Mouse (Mus musculus): ENCODE data around the gene Cyp2ab1. TPM values are rescaled to one million over a fixed set of nuclear protein-coding genes. Genes with fewer than 3 reads are reported as not detected.
"Not testable (repeated sequence)": the region's sequence is repeated elsewhere in the genome, so short reads cannot be mapped to it uniquely, and the experiment has no call there.

Cyp2ab1 gene
- not detected in 2 replicates for polyA plus RNA-seq (2014; fragmentation: Nextera tagmentation; extraction: Ambion mirVana)

- no peak within 1 kb of the TSS for H3K4me2 ChIP-seq (replicated peaks; ENCODE audit: low read depth, low read length)
- WGBS = 81% methylated on average over 5 of the region's 5 CpGs
- no peaks in the 10 kb centered on the region for H3K4me1 ChIP-seq (ENCODE audit: control insufficient read depth, insufficient read depth, low read length)
- H3K9ac ChIP-seq (ENCODE audit: low read depth, low read length) = no peak within 1 kb of the TSS
- no peaks in the 10 kb centered on the region; the same call in 1 of the 2 replicates for H3K36me3 ChIP-seq (ENCODE audit: control insufficient read depth, insufficient read depth, low read length)
- H3K4me3 ChIP-seq (ENCODE audit: low read length) = no peak within 1 kb of the TSS
- no peaks in the 10 kb centered on the region for H3K27me3 ChIP-seq (ENCODE audit: control insufficient read depth, insufficient read depth, low read length)
- H3K9me3 ChIP-seq (ENCODE audit: control insufficient read depth, low read length) = no peaks in the 10 kb centered on the region
- H3K27ac ChIP-seq (ENCODE audit: low read depth, low read length) = no peak within 1 kb of the TSS
- ATAC-seq (ENCODE audit: low FRiP score, low TSS enrichment) = no peak
These were observed at the start of gene Cyp2ab1 for GRCm38 (mm10) chr16:20325286-20325685. Gene Cyp2ab1 (minus strand): TSS chr16:20325404.

GRCm38 (mm10) chr16:20371731-20372130 lies 46.5 kb upstream of the Cyp2ab1 start:
- H3K36me3 ChIP-seq (ENCODE audit: control insufficient read depth, insufficient read depth, low read length) = peaks cover 30% of the 10 kb centered on the region
- H3K4me3 ChIP-seq (ENCODE audit: low read length) = no peak overlapping the region
- no peak overlapping the region for H3K27ac ChIP-seq (ENCODE audit: low read depth, low read length)
- no peaks in the 10 kb centered on the region for H3K9me3 ChIP-seq (ENCODE audit: control insufficient read depth, low read length)
- H3K4me2 ChIP-seq (replicated peaks; ENCODE audit: low read depth, low read length) = no peak overlapping the region
- H3K9ac ChIP-seq (ENCODE audit: low read depth, low read length) = no peak overlapping the region
- no peak for ATAC-seq (ENCODE audit: low FRiP score, low TSS enrichment)
- WGBS = 58% methylated on average over 4 of the region's 4 CpGs
- H3K27me3 ChIP-seq (ENCODE audit: control insufficient read depth, insufficient read depth, low read length) = no peaks in the 10 kb centered on the region
- 0 out of 2 replicates have a peak, but pooled peaks cover 3% of the 10 kb centered on the region for H3K4me1 ChIP-seq (ENCODE audit: control insufficient read depth, insufficient read depth, low read length)

- H3K9ac ChIP-seq (ENCODE audit: low read depth, low read length) = no peak overlapping the region
- no peaks in the 10 kb centered on the region for H3K9me3 ChIP-seq (ENCODE audit: control insufficient read depth, low read length)
- no peak overlapping the region for H3K4me3 ChIP-seq (ENCODE audit: low read length)
- no peaks in the 10 kb centered on the region for H3K27me3 ChIP-seq (ENCODE audit: control insufficient read depth, insufficient read depth, low read length)
- 91% methylated on average over 9 of the region's 9 CpGs for WGBS
- H3K4me1 ChIP-seq (ENCODE audit: control insufficient read depth, insufficient read depth, low read length) = no peaks in the 10 kb centered on the region
- H3K4me2 ChIP-seq (replicated peaks; ENCODE audit: low read depth, low read length) = no peak overlapping the region
- no peak overlapping the region for H3K27ac ChIP-seq (ENCODE audit: low read depth, low read length)
- no peak for ATAC-seq (ENCODE audit: low FRiP score, low TSS enrichment)
- peaks cover 49% of the 10 kb centered on the region; the same call in 1 of the 2 replicates for H3K36me3 ChIP-seq (ENCODE audit: control insufficient read depth, insufficient read depth, low read length)
These were observed 43.0 kb upstream of the Cyp2ab1 start for GRCm38 (mm10) chr16:20368221-20368620.

- ATAC-seq (ENCODE audit: low FRiP score, low TSS enrichment) = no peak
These were observed 36.9 kb upstream of the Cyp2ab1 start for GRCm38 (mm10) chr16:20362121-20362520.

GRCm38 (mm10) chr16:20361496-20361895 lies 36.3 kb upstream of the Cyp2ab1 start:
- not testable (repeated sequence) for H3K9ac ChIP-seq (ENCODE audit: low read depth, low read length); H3K9me3 ChIP-seq (ENCODE audit: control insufficient read depth, low read length); H3K4me3 ChIP-seq (ENCODE audit: low read length); H3K4me1 ChIP-seq (ENCODE audit: control insufficient read depth, insufficient read depth, low read length); H3K4me2 ChIP-seq (replicated peaks; ENCODE audit: low read depth, low read length); ATAC-seq (ENCODE audit: low FRiP score, low TSS enrichment); H3K27me3 ChIP-seq (ENCODE audit: control insufficient read depth, insufficient read depth, low read length); H3K27ac ChIP-seq (ENCODE audit: low read depth, low read length)
- peaks cover 59% of the 10 kb centered on the region for H3K36me3 ChIP-seq (ENCODE audit: control insufficient read depth, insufficient read depth, low read length)
- 98% methylated on average over 3 of the region's 3 CpGs for WGBS

More at GRCm38 (mm10) chr16:20362121-20362520, 36.9 kb upstream of the Cyp2ab1 start:
- peaks cover 59% of the 10 kb centered on the region for H3K36me3 ChIP-seq (ENCODE audit: control insufficient read depth, insufficient read depth, low read length)
- 90% methylated on average over 11 of the region's 11 CpGs for whole genome bisulfite sequencing
- no peak overlapping the region for H3K4me2 ChIP-seq (replicated peaks; ENCODE audit: low read depth, low read length)
- H3K9ac ChIP-seq (ENCODE audit: low read depth, low read length) = no peak overlapping the region
- H3K27me3 ChIP-seq (ENCODE audit: control insufficient read depth, insufficient read depth, low read length) = no peaks in the 10 kb centered on the region
- no peaks in the 10 kb centered on the region for H3K4me1 ChIP-seq (ENCODE audit: control insufficient read depth, insufficient read depth, low read length)
- H3K27ac ChIP-seq (ENCODE audit: low read depth, low read length) = no peak overlapping the region
- no peaks in the 10 kb centered on the region for H3K9me3 ChIP-seq (ENCODE audit: control insufficient read depth, low read length)
- no peak overlapping the region for H3K4me3 ChIP-seq (ENCODE audit: low read length)

- Histone ChIP-seq H3K9ac (ENCODE audit: low read depth, low read length) (no peak overlapping the region), H3K4me3 (ENCODE audit: low read length) (no peak overlapping the region), H3K27ac (ENCODE audit: low read depth, low read length) (no peak overlapping the region), H3K4me1 (ENCODE audit: control insufficient read depth, insufficient read depth, low read length) (no peaks in the 10 kb centered on the region), H3K9me3 (ENCODE audit: control insufficient read depth, low read length) (no peaks in the 10 kb centered on the region), H3K36me3 (ENCODE audit: control insufficient read depth, insufficient read depth, low read length) (peaks cover 58% of the 10 kb centered on the region), H3K4me2 (replicated peaks; ENCODE audit: low read depth, low read length) (no peak overlapping the region), H3K27me3 (ENCODE audit: control insufficient read depth, insufficient read depth, low read length) (no peaks in the 10 kb centered on the region)
- 77% methylated on average over 9 of the region's 9 CpGs for WGBS
- ATAC-seq (ENCODE audit: low FRiP score, low TSS enrichment) = no peak
These were observed 34.6 kb upstream of the Cyp2ab1 start for GRCm38 (mm10) chr16:20359643-20360295.

GRCm38 (mm10) chr16:20357837-20358236 lies 32.6 kb upstream of the Cyp2ab1 start:
- no peaks in the 10 kb centered on the region for H3K27me3 ChIP-seq (ENCODE audit: control insufficient read depth, insufficient read depth, low read length)

GRCm38 (mm10) chr16:20354762-20355161 lies 29.6 kb upstream of the Cyp2ab1 start:
- Histone ChIP-seq H3K4me2 (replicated peaks; ENCODE audit: low read depth, low read length) (no peak overlapping the region), H3K27ac (ENCODE audit: low read depth, low read length) (no peak overlapping the region), H3K9me3 (ENCODE audit: control insufficient read depth, low read length) (no peaks in the 10 kb centered on the region), H3K27me3 (ENCODE audit: control insufficient read depth, insufficient read depth, low read length) (no peaks in the 10 kb centered on the region), H3K36me3 (ENCODE audit: control insufficient read depth, insufficient read depth, low read length) (peaks cover 36% of the 10 kb centered on the region; the same call in 1 of the 2 replicates), H3K4me3 (ENCODE audit: low read length) (no peak overlapping the region), H3K4me1 (ENCODE audit: control insufficient read depth, insufficient read depth, low read length) (no peaks in the 10 kb centered on the region), H3K9ac (ENCODE audit: low read depth, low read length) (no peak overlapping the region)
- WGBS = 89% methylated on average over 2 of the region's 2 CpGs
- ATAC-seq (ENCODE audit: low FRiP score, low TSS enrichment) = no peak

More at GRCm38 (mm10) chr16:20357837-20358236, 32.6 kb upstream of the Cyp2ab1 start:
- H3K4me2 ChIP-seq (replicated peaks; ENCODE audit: low read depth, low read length) = no peak overlapping the region
- no peak overlapping the region for H3K4me3 ChIP-seq (ENCODE audit: low read length)
- 98% methylated on average over 5 of the region's 5 CpGs for WGBS
- H3K9me3 ChIP-seq (ENCODE audit: control insufficient read depth, low read length) = no peaks in the 10 kb centered on the region
- no peak overlapping the region for H3K9ac ChIP-seq (ENCODE audit: low read depth, low read length)
- no peak for ATAC-seq (ENCODE audit: low FRiP score, low TSS enrichment)
- peaks cover 49% of the 10 kb centered on the region for H3K36me3 ChIP-seq (ENCODE audit: control insufficient read depth, insufficient read depth, low read length)
- H3K4me1 ChIP-seq (ENCODE audit: control insufficient read depth, insufficient read depth, low read length) = no peaks in the 10 kb centered on the region
- no peak overlapping the region for H3K27ac ChIP-seq (ENCODE audit: low read depth, low read length)

GRCm38 (mm10) chr16:20354011-20354410 lies 28.8 kb upstream of the Cyp2ab1 start:
- Histone ChIP-seq H3K27ac (ENCODE audit: low read depth, low read length) (no peak overlapping the region), H3K4me1 (ENCODE audit: control insufficient read depth, insufficient read depth, low read length) (no peaks in the 10 kb centered on the region), H3K4me2 (replicated peaks; ENCODE audit: low read depth, low read length) (no peak overlapping the region), H3K9ac (ENCODE audit: low read depth, low read length) (no peak overlapping the region), H3K36me3 (ENCODE audit: control insufficient read depth, insufficient read depth, low read length) (peaks cover 32% of the 10 kb centered on the region; the same call in 1 of the 2 replicates), H3K27me3 (ENCODE audit: control insufficient read depth, insufficient read depth, low read length) (no peaks in the 10 kb centered on the region), H3K4me3 (ENCODE audit: low read length) (no peak overlapping the region), H3K9me3 (ENCODE audit: control insufficient read depth, low read length) (no peaks in the 10 kb centered on the region)
- WGBS = 95% methylated on average over 1 of the region's 1 CpGs
- ATAC-seq (ENCODE audit: low FRiP score, low TSS enrichment) = no peak
